Mouse (Mus musculus): Measurements from ENCODE around the gene Zfp385b.

The Zfp385b gene

DNA sequence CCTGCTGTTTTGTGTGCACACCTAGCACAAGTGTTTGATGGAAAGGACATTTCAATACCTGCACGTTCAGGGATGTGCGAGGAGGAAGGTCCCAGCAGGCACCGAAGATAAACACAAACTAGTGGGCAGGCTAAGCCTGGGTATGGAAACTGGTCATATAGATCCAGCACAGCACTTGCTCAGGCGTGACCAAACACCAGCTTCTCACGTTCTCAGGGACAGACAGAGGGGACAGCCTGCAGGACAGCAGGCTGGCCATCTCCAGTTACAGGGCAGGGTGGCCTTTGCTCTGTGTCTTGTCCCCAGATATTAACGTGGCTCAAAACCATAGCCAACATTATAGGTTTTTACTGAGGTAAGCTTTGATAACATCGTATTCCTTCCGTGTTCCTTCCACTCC lies 128.3 kb downstream of the Zfp385b start:
- no peak for DNase-seq

DNA sequence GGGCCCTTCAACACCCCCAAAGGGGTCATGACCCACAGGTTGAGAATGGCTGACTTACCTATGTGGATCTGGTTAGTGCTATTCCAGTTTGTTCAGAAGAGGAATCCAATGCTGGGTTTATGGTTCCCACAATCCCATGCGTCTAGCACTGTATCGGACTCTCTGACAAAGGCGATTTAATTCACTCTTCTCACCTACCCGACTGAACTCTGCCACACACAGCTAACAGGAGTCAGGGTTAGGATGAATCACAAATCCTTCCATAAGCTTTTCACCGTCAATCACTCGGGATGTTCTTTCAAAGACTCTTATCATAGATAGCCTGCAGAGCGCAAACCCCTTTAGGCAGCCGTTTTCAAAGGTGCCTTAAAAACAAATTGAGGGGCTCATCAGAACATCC lies 129.1 kb downstream of the Zfp385b start:
- DNase-seq, result no peak

DNA sequence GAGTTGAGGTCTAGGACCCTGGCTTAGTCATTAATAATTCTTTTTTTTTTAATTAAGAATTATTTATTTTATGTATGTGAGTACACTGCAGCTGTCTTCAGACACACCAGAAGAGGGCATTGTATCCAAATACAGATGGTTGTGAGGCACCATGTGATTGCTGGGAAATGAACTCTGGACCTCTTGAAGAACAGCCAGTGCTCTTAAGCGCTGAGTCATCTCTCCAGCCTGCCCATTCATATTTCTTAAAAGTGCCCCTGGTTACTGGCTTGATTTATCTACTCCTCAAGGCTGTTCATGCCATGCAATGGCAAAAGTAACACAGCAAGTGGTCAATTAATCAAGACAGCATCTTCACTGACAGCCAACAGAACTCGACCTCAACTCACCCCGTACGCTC lies 130.8 kb downstream of the Zfp385b start:
- no peak for DNase-seq

DNA sequence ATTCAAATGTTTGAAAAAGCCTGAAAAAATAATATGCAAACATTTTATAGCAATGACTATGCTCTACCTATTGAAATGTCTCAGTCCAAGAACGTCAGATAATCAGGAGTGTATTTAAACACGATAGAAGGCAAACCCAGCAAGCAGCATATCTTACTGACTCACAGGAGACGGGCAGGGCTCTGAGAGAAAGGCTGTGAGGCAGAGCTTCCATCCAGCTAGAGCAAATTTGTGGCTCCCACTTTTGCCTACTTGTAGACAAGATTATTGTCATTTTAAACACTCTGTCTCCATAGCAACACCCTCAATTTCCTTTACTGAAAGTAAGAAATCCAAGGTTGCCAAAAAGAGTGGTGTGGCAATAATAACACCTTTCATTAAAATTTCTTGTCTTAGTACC lies 135.4 kb downstream of the Zfp385b start:
- DNase-seq, result no peak

DNA sequence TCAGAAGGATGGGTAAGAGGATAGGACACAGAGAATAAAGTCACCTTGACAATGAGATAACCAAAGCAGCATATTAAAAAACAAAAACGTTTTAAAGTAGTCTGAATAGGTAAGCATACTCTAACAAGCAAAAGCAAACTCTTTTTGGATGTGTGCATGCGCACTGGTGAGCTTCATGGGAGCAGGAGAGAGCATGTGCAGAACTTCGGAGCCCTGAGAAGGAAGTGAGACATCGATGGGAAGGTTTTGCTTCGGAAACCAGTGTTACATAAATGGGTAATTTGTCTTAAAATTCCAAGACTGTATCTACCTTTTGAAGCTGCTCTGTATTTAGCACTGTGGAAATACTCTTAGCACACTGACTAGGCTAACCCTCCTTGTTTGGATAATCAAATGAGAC lies 137.2 kb downstream of the Zfp385b start:
- no peak for DNase-seq

DNA sequence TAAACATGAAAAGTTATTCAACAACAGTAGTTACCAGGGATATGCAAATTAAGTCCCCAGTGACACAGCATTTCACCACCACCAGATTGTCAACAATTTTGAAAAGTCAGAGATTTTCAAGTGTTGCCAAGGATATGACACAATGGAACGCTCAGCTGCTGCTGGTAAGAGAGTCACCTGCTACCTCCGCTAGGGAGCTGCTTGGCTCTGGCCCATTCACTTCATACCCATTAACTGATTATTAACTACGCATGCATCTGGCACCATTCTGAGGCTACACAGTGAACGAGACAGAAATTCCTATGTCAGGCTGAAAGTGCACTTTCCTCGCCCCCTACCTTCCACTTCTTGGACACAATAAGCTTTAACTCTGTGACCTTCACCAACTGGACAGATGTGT lies 137.7 kb downstream of the Zfp385b start:
- peak; percentile 37 for DNase-seq

DNA sequence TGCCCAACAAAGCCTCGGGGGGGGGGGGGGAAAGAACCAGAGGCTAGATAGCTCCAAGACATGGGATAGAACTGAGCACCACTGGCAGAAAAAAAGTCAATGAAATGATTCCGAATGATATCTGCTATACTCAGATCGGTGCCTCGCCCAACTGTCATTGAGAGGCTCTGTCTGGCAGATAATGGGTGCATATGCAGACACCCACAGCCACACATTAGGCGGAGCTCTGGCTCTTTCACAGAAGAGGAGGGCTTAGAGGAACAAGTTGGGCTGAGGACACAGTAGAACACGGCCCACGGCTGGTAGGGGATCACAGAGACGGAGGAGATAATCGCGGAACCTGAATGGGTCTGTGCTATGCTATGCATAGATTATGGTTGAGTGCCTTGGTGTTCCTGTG lies 145.7 kb downstream of the Zfp385b start:
- no peak for DNase-seq

DNA sequence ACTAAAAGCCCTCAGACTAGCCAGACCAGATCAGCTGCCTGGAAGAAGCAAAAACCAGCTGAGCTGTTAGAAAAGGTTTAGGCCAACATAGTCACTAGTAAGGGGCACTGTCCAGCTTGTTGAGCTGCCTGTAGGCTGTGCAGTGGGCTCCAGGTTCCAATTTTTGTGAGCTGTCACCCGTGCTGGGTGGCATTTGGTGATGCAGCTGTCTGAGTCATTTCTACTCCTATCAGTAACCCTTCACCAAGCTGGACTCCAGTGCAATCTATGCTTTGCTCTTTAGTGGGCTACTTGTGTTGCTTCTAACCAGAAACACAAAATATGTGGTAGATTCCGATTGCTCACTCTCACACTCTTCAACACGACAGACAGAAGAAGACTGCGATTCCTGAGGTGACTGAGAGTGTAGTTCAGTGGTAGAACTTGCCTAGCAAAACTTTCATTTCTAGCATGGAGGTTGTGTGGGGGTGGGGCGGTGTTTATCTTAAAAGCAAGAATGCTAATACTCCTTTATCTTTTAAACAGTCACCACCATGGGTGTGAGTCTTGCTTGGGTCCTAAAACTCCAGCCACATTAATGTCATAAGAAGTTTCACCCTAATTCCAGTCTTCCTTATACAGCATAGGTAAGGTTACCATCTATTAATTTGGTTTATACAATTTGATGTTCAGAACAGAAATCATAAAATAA lies 147.1 kb downstream of the Zfp385b start:
- DNase-seq, result no peak

DNA sequence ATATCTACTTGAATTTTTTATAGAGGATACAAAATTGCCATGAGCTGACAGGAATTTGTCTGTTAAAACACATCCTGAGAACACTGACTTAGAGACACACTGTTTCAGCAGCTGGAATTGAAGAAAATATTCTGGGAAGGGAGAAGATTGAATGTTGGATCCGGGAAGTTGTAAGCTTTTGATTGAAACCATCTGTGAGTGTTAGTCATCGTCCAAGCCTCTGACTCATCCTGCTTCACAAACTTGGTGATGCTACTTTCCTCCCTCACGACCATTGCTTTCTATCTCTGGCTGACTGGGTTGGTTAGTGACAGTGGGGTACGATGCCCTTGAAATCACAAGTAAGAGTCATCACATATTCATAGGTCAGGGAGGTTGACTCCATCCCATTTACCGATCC lies 157.3 kb downstream of the Zfp385b start:
- no peak for DNase-seq

DNA sequence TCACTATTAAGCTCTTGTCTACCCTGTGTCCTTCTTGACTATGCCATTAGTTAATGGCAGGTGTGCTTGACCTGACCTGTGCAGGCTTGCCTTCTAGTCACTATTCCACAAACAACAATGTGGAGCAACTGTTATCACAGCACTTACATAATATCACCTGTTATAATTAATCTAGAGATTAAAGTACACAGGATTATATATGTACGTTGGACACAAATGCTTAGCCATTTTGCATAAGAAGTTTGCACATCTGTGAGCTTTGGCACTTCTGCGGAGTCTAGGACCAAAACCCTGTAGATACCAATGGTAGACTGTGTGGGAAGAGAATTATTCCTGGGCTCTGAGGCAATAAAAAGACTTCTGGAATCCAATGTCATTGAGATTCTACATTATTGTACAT lies 165.8 kb downstream of the Zfp385b start:
- no peak for DNase-seq

DNA sequence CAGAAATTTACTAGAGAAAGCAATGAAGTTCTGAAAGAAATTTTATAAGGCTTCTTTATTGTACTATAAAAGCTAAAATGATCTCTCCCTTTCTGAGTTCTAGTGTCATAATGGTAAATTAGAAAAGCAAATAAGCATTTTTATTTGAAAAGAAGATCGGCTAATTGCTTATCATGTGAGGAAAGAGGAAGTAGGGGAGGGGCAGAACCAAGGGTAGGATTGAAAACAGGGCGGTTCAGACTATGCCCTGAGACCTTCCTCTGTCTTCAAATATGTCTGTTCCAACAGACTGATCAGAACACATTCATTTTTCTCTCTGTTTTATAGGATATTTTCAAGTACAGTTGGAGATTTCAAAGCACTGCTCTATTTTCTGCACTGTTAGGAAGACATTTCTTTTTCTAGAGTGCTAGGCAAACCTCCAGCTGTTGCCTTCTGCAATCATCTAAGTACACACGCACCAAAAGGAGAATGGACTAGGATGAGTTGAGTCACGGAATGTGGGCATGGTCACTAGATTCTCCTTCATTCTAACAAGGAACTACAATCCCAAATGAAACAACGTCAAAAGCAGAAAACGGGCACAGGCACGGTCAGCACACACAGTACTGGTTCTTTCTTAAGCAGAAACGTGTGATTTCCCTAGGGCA lies 177.8 kb downstream of the Zfp385b start:
- no peak for DNase-seq

DNA sequence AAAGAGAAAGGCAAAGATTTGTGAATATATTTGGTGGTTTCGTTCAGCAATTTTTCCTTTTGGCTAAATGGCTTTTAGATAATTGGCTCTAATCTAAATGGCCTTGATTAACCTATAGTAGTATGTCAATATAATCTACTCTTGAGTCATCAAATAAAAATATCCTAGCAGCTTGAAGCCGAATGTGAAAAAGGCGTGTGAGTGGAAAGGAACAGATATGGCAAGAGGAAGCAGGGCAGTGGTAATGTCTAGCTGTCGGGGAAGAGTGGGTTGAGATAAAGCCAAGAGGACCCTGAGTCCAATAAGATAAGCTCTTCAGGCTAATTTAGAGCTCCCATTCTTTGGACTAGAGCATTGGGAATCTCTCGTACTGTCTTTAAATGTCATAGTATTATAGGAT lies 179.4 kb downstream of the Zfp385b start:
- no peak for DNase-seq

DNA sequence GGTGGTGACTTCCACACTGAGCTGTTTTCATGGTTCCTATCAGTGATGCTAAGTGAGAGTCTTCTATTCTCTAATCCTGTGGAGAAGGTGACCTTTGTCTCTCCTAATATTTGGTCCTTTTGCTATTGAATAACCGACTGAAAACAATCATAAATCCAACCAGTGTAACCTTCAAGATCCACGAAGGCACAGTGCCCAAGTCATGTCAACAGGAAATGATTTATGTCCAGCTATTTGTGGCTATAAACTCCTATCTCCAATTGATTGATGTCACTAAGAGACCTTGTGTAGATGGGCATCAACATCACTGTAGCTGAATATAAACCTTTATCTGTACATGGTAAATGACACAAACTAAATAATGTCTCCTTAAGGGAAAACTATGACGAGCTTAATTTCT lies 187.8 kb downstream of the Zfp385b start:
- no peak for DNase-seq

DNA sequence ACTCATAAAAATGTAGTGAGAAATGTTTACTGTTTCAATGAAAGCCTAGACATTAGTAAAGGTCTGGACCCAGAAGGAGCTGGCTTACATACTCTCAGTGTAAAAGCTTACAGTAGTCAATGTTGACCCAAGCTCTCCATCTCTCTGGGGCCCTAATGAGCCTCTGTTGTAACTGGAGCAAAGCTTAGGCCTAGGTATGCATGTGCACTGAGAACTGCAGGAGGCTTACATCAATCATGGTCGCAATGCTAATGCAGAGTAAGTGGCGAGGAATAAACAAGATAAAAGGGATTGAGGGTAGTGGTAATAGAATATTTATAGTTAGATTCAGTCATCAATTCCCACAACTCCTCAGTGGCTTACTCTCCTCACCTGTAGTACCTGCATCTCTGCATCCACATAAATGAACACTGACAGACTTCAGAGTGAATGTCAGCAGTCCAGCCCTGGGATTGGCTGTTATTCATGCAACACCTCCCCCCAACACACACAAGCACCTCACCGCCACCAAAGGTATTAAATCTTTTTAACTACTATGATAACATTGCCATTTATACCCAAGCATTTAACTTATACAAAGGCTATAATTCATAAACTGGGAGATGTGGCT lies 191.7 kb downstream of the Zfp385b start:
- no peak for DNase-seq

DNA sequence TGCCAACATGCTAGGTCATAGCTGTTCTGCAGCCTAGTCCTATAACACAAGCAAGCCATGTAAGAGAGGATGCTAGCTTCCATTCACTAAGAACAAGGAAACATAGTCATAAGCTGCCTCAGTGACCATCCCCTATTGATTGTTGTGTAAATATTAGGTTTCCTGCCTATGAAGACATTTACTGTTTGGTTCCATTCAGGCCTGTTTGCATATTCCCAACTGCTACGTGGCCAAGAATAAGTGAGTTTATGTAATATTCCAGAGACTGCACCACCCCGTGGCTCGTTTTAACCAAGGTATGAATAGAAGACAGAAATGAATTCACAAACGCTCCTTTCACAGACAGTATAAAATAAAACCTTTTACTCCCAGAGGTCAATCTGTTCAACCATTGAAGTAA lies 200.8 kb downstream of the Zfp385b start:
- no peak for DNase-seq

DNA sequence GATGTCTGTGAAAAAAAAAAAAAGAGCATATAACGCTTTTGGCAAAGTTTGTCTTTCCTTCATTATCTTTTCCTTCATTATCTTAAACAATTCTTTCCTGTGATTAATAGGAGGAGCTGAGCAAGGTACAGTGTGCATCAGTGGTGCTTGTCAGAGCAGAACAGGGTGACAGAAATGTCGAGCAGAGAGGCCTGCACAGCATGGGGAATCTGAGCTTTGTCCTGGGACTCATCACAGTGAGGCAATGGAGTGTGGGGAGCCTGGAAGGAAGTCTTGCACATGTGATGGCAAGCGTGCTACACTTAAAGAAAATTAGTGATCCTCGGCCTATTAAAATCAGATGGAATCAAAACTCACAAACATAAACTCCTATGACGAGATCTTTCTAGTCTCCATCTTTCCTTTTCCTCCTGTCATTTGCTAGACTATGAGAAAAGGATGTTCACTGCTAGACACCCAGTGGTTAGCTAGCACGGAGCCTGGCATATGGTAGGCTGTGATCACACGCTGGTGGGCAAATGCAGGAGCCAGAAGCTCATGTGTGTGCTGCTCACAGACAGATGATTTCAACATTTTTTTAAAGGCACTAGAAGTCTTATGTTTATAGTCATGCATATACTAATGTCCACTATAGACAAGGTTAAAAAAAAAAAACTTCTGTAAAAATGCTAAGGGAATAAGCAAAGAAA lies 209.0 kb downstream of the Zfp385b start:
- DNase-seq, result no peak

DNA sequence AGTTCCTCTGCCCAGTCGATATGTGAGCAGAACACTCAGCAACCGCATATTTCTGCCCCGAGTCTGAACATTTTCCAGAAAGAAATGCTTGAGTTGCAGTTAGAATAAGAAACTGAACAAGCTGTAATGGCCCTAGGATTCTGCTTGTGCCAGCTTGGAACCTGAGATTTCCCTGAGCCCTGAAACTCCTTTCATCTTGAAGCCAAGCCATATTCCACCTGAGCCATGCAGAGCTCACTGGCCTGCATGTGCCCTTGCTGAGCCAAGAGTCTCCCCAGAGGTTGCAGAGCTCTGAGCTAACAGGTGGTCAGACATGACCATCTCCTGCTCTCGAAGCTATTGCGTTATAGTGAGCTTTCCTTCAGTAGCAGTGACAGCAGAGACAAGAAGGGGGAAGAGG lies 210.0 kb downstream of the Zfp385b start:
- no peak for DNase-seq

DNA sequence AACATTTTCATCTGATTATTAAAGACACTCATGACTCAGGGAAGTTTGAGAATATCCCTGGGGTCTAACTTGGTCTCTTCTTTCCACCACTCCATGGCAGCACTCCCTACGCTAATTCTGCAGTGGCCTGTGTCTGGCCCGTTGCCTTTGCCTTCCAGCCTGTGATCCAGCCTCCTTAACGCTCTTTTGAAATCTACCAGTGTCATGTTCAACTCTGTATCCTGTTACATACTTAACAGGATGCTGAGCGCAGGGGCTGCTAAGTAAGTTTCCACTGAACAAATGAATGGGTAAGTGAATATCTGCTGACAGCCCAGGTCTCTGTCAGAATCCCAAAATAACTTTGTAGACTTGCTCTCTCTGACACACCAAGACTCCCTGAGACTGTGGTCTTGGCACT lies 210.8 kb downstream of the Zfp385b start:
- DNase-seq, result no peak

DNA sequence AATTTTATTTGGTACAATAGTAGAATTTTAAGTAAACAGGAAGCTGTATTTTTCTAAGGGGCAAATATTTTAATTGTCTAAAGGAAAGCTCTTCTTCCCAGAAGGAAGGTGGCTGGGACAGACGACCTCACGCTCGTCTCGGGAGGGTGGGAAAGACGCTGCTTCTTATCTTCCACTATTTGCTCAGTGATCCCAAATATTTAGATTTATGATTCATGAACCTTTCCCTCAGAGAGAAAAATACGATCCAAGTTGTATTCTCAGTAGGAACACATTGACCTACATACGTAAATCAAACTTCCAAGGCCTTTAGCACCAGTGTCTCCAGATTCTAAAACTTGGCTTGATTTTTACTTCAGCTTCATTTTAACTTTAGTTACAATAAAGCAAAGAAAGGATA lies 226.0 kb downstream of the Zfp385b start:
- DNase-seq, result no peak

DNA sequence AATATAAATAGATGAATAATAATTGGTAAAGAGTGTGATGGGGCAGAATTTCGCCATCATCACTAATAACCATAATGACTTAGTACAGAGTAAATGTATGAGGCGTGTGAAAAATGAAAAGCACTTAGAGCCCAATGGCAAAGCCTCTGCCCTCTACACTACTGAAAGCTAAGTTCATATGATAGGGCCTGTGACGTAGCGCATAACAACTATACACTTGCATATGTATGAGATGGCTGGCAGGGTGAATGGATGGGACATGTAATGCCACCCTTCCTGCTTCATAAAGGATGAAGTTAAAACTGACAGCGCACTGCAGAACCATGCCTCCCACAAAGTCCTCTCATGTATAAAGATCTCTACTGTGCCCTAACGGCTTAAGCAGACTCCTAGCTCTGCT lies 226.9 kb downstream of the Zfp385b start:
- no peak for DNase-seq

DNA sequence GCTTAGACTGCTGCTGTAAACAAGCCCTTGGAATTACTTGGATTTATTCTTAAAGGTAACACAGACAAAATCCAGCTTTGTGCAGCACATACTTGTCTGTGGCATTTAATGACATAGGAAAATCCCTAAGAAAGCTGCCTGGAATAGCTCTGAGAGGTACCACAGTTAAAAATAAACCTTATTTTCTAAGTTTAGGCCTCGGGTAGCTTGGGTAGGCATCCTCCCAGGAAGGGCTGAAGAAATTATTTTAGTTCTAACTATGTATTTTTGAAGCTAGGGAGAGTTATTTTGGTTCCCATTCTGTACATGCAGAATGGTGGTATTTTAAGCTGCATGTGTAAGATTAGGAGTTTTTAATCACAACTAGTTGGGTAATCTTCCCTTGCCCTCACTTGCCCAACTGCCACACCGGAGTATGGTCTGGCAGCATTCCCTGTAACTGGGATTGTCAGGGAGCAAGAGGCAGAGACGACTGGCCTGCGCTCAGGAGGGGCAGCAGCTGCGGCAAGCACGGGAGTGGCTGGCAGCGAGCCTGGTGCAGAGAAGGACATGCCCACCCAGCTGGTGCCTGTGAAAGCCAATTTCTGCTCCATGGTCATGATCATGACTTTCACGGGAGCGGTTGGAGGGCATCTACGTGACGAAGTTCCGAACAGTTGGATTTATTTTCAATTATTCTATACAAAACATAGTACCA lies 230.1 kb downstream of the Zfp385b start:
- DNase-seq, result peak; percentile 14

DNA sequence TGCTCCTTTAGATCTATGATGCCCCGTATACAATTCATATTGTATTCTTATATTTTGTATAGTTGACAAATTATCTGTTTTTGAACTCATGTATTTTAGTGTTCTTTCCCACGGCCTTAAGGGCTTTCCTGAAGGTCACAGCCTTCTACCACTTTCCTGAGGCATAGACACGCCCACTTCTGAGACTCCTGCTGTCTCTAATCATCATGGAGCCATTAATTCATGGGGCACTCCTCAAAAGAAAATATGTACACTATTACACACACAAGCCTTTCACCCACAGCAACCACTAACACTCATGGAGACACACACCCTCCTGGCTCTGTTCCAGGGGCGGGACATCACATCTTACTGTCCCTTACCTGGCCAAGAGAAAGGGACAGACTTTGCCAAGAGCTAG lies 232.1 kb downstream of the Zfp385b start:
- no peak for DNase-seq

DNA sequence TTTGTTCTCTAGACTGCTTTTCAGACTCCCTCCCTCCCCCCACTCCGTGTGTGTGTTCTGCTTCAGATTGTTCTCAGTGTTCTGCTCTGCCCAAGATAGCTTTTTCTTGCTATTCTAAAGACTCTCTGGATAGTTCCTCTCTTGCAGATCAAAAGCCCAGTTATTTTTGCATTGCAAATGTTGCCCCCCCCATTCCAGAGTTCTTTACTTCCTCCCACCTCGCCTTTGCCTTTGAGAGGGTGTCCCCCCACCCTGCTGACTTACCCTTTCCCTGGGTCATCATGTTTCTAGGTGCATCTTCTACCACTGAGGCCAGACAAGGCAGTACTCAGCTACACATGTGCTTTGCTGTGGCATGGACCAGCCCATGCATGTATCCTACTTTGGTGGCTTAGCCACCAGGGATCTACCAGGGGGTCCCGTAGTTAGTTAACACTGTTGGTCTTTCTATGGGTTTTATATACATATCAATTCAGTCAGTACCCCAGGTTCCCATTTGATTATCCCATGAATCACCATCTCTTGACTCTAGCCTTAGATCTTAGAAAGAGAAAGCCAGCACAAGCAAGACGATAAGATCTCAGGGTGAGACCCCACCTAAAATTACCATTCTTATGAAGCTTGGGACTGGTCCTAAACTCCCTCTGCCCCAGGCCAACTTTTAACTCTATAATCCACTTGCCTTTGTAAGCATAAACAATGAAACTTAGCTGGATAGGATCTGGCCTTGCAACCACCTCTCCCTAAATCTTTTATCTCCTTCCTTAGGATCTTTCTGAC lies 232.7 kb downstream of the Zfp385b start:
- DNase-seq, result no peak
